Mouse (Mus musculus) spleen, postnatal 0 days (tissue): ENCODE results near the gene Prkag2. TPM values are rescaled to one million over a fixed set of nuclear protein-coding genes. Genes with fewer than 3 reads are reported as not detected.

Experiments used
- polyA plus RNA-seq: library from polyadenylated mRNA; unstranded; fragments of >200 nt; fragmentation: Nextera tagmentation; extraction: Ambion mirVana; gene quantifications from 2 replicates; pipeline ENCODE4 v1.2.1, GENCODE M21; 2015

Prkag2 gene
- polyA plus RNA-seq: 5.4 and 6.4 TPM in 2 replicates

GRCm38 (mm10) chr5:25100516-25101125, at the start of gene Prkag2:
Gene Prkag2, minus strand, starts transcription at chr5:25100642.

GRCm38 (mm10) chr5:24842274-24843102, 258.0 kb downstream of the Prkag2 start, which contains the start of gene Rheb:
Gene Rheb, minus strand, starts transcription at chr5:24842624.

Other genes starting within 250 kb of the Prkag2 start
- not detected in 2 replicates for gene Galntl5, start 80.8 kb upstream of the Prkag2 start, polyA plus RNA-seq
- gene Galnt11, start 121.3 kb upstream of the Prkag2 start, polyA plus RNA-seq: 6.5 and 9.7 TPM in 2 replicates
- gene E130116L18Rik, start 122.5 kb upstream of the Prkag2 start, polyA plus RNA-seq: not detected in 2 replicates